Mouse (Mus musculus): ENCODE measurements at regions not wholly inside any gene's neighbourhood (a gene's known extent, or its start where the extent isn't known, plus 50 kb on each side); places are given as distances from the start of the nearest gene placed in this dataset.

DNA sequence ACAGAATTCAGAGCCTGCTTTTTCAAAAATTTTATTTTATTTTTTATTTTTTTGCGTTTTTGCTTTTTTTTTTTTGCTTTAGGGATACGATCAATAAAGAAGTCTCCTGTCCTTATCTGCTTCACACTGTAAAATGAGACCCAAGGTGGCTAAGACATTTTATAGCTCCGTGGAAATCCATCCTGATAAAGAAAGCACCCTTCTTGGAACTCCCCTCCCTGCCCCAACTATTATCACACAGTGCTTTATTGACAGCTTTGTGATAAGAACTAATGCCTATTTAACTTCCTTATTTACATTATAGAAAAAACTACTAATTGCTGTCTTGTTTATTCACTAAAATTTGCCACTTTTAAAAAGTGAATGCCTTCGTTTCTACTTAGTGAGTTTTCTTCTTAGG is 179.0 kb upstream of the Dmrta1 start:
- no peak for TF ChIP-seq CTCF (IDR thresholded peaks at IDR 0.05; ENCODE audit: extremely low read depth, insufficient read length, insufficient replicate concordance, low read depth, low read length)
- no peak for TF ChIP-seq POLR2A (IDR thresholded peaks at IDR 0.05; ENCODE audit: low read depth, low read length)

All from small intestine, adult 2 months (tissue).